Mouse (Mus musculus) intestine, embryonic 15.5 days (tissue): ENCODE results near the gene Gm7029. TPM values are rescaled to one million over a fixed set of nuclear protein-coding genes. Genes with fewer than 3 reads are reported as not detected.

Experiments
- ATAC-seq: fragments of 200-750 bp; cut with Nextera tagmentation; 2 replicates; pipeline ENCODE4 v1.8.0; 2017; ENCODE audit warnings: moderate TSS enrichment, moderate library complexity
- H3K27ac ChIP-seq: fragments of 300-500 bp; sonication (generic); 2 replicates; pipeline ENCODE4 v1.5.1; 2015; ENCODE audit warnings: mild to moderate bottlenecking, inconsistent platforms
- H3K27me3 ChIP-seq: fragments of 300-500 bp; sonication (generic); replicated peaks from 2 replicates; pipeline ENCODE4 v1.6.1; 2015; ENCODE audit warnings: inconsistent platforms
- H3K36me3 ChIP-seq: fragments of 300-500 bp; sonication (generic); 2 replicates; pipeline ENCODE4 v1.6.1; 2015; ENCODE audit warnings: inconsistent platforms
- H3K4me1 ChIP-seq: fragments of 300-500 bp; sonication (generic); replicated peaks from 2 replicates; pipeline ENCODE4 v1.6.1; 2015; ENCODE audit warnings: inconsistent platforms
- H3K4me2 ChIP-seq: fragments of 300-500 bp; sonication (generic); replicated peaks from 2 replicates; pipeline ENCODE4 v1.6.1; 2015; ENCODE audit warnings: mild to moderate bottlenecking, inconsistent platforms
- H3K4me3 ChIP-seq: fragments of 300-500 bp; sonication (generic); replicated peaks from 2 replicates; pipeline ENCODE4 v1.5.1; 2015; ENCODE audit warnings: inconsistent platforms
- H3K9ac ChIP-seq: fragments of 300-500 bp; sonication (generic); 2 replicates; pipeline ENCODE4 v1.6.1; 2015; ENCODE audit warnings: inconsistent platforms
- H3K9me3 ChIP-seq: fragments of 300-500 bp; sonication (generic); 2 replicates; pipeline ENCODE4 v1.6.1; 2016; ENCODE audit warnings: inconsistent platforms
- WGBS: fragments of 180-500 bp; shearing (Covaris S2); methylation state at CpG from one replicate; pipeline ENCODE4 v1.1.7; 2015; 5-methylcytosine and 5-hydroxymethylcytosine counted together
- polyA plus RNA-seq: library from polyadenylated mRNA; unstranded; fragments of >200 nt; fragmentation: Nextera tagmentation; extraction: Ambion mirVana; gene quantifications from 2 replicates; pipeline ENCODE4 v1.2.1, GENCODE M21; 2015

Gm7029 gene
- polyA plus RNA-seq, 1 experiment from 2014 or later, result not detected

GRCm38 (mm10) chr17:33909077-33909868 lies 35.6 kb downstream of the Gm7029 start, which contains the start of gene Daxx:
Daxx (plus strand) TSS chr17:33909414.
- peak within 1 kb of the TSS; percentile 92 for H3K27ac ChIP-seq
- peaks cover 30% of the 10 kb centered on the region for H3K36me3 ChIP-seq
- H3K4me3 ChIP-seq, result peak within 1 kb of the TSS; percentile 85
- H3K9me3 ChIP-seq, result no peaks in the 10 kb centered on the region
- H3K27me3 ChIP-seq, result no peaks in the 10 kb centered on the region
- H3K4me2 ChIP-seq, result peak within 1 kb of the TSS; percentile 88
- H3K4me1 ChIP-seq, result peaks cover 20% of the 10 kb centered on the region
- WGBS, result under 1% methylated on average over 68 of the region's 68 CpGs
- ATAC-seq, result peak; percentile 97
- peak within 1 kb of the TSS; percentile 92 for H3K9ac ChIP-seq

GRCm38 (mm10) chr17:33909869-33910250 lies 36.2 kb downstream of the Gm7029 start:
- Histone ChIP-seq H3K4me2 (peak overlapping the region; percentile 88), H3K36me3 (peaks cover 32% of the 10 kb centered on the region), H3K4me1 (peaks cover 23% of the 10 kb centered on the region), H3K9ac (peak overlapping the region; percentile 92), H3K27me3 (no peaks in the 10 kb centered on the region), H3K27ac (peak overlapping the region; percentile 92), H3K9me3 (no peaks in the 10 kb centered on the region), H3K4me3 (peak overlapping the region; percentile 85)
- WGBS, result 0% methylated on average over 14 of the region's 14 CpGs
- peak; percentile 1; the same call in 1 of the 2 replicates for ATAC-seq

GRCm38 (mm10) chr17:33910346-33911051 lies 36.9 kb downstream of the Gm7029 start:
- H3K9me3 ChIP-seq, result no peaks in the 10 kb centered on the region
- H3K27me3 ChIP-seq, result no peaks in the 10 kb centered on the region
- H3K27ac ChIP-seq, result peak overlapping the region; percentile 92; the same call in 1 of the 2 replicates
- peak overlapping the region; percentile 88 for H3K4me2 ChIP-seq
- 42% methylated on average over 11 of the region's 11 CpGs for WGBS
- H3K9ac ChIP-seq, result peak overlapping the region; percentile 92
- no peak for ATAC-seq
- peak overlapping the region; percentile 85 for H3K4me3 ChIP-seq
- peaks cover 27% of the 10 kb centered on the region for H3K4me1 ChIP-seq
- H3K36me3 ChIP-seq, result peaks cover 36% of the 10 kb centered on the region

- Histone ChIP-seq H3K4me1 (peaks cover 27% of the 10 kb centered on the region), H3K9ac (no peak overlapping the region), H3K9me3 (no peaks in the 10 kb centered on the region), H3K4me2 (no peak overlapping the region), H3K36me3 (peaks cover 36% of the 10 kb centered on the region), H3K4me3 (no peak overlapping the region), H3K27ac (no peak overlapping the region), H3K27me3 (no peaks in the 10 kb centered on the region)
- WGBS, result 90% methylated on average over 31 of the region's 31 CpGs
- ATAC-seq, result no peak
These were observed 37.6 kb downstream of the Gm7029 start for GRCm38 (mm10) chr17:33911052-33911812.

- H3K27me3 ChIP-seq, result no peaks in the 10 kb centered on the region
- ATAC-seq, result no peak
- H3K36me3 ChIP-seq, result peaks cover 36% of the 10 kb centered on the region
- no peak overlapping the region for H3K9ac ChIP-seq
- 90% methylated on average over 28 of the region's 28 CpGs for WGBS
- H3K9me3 ChIP-seq, result no peaks in the 10 kb centered on the region
- H3K4me3 ChIP-seq, result no peak overlapping the region
- peaks cover 32% of the 10 kb centered on the region for H3K4me1 ChIP-seq
- H3K4me2 ChIP-seq, result no peak overlapping the region
- H3K27ac ChIP-seq, result no peak overlapping the region
These were observed 38.3 kb downstream of the Gm7029 start for GRCm38 (mm10) chr17:33911813-33912414.

- H3K9ac ChIP-seq, result no peak overlapping the region
- no peak overlapping the region for H3K4me3 ChIP-seq
- H3K4me2 ChIP-seq, result no peak overlapping the region
- ATAC-seq, result no peak
- WGBS, result 90% methylated on average over 10 of the region's 10 CpGs
- peaks cover 46% of the 10 kb centered on the region for H3K36me3 ChIP-seq
- no peaks in the 10 kb centered on the region for H3K27me3 ChIP-seq
- no peaks in the 10 kb centered on the region for H3K9me3 ChIP-seq
- H3K27ac ChIP-seq, result no peak overlapping the region
- peaks cover 32% of the 10 kb centered on the region for H3K4me1 ChIP-seq
These were observed 39.6 kb downstream of the Gm7029 start for GRCm38 (mm10) chr17:33913264-33913663.

GRCm38 (mm10) chr17:33913905-33914304 lies 40.3 kb downstream of the Gm7029 start:
- Histone ChIP-seq H3K9ac (no peak overlapping the region), H3K4me2 (no peak overlapping the region), H3K36me3 (peaks cover 46% of the 10 kb centered on the region), H3K27me3 (no peaks in the 10 kb centered on the region), H3K27ac (no peak overlapping the region), H3K9me3 (no peaks in the 10 kb centered on the region), H3K4me3 (no peak overlapping the region), H3K4me1 (peaks cover 36% of the 10 kb centered on the region)
- 97% methylated on average over 8 of the region's 8 CpGs for WGBS
- ATAC-seq, result no peak

GRCm38 (mm10) chr17:33914969-33915391 lies 41.3 kb downstream of the Gm7029 start:
- no peak for ATAC-seq
- Histone ChIP-seq H3K27ac (0 out of 2 replicates have a peak overlapping the region, but pooled peaks have one; percentile 13), H3K9me3 (no peaks in the 10 kb centered on the region), H3K36me3 (peaks cover 46% of the 10 kb centered on the region), H3K4me3 (peak overlapping the region; percentile 57; the same call in 1 of the 2 replicates), H3K4me1 (peaks cover 38% of the 10 kb centered on the region), H3K9ac (no peak overlapping the region), H3K27me3 (no peaks in the 10 kb centered on the region), H3K4me2 (peak overlapping the region; percentile 77)
- WGBS, result 73% methylated on average over 13 of the region's 13 CpGs

GRCm38 (mm10) chr17:33915671-33916250 lies 42.1 kb downstream of the Gm7029 start, which contains the start of the genes Tapbp and Zbtb22:
Tapbp (plus strand) TSS chr17:33915899.
Zbtb22 (plus strand) TSS chr17:33915904.
- peaks cover 46% of the 10 kb centered on the region for H3K36me3 ChIP-seq
- H3K9me3 ChIP-seq, result no peaks in the 10 kb centered on the region
- peak within 1 kb of the TSS; percentile 77 for H3K4me2 ChIP-seq
- peak within 1 kb of the TSS; percentile 57 for H3K4me3 ChIP-seq
- peak; percentile 93 for ATAC-seq
- H3K27ac ChIP-seq, result peak within 1 kb of the TSS; percentile 83
- WGBS, result under 1% methylated on average over 34 of the region's 34 CpGs
- H3K27me3 ChIP-seq, result no peaks in the 10 kb centered on the region
- peaks cover 33% of the 10 kb centered on the region for H3K4me1 ChIP-seq
- H3K9ac ChIP-seq, result peak within 1 kb of the TSS; percentile 53

- Histone ChIP-seq H3K4me2 (peak overlapping the region; percentile 77), H3K36me3 (peaks cover 42% of the 10 kb centered on the region), H3K4me1 (peaks cover 34% of the 10 kb centered on the region), H3K27me3 (no peaks in the 10 kb centered on the region), H3K9ac (peak overlapping the region; percentile 53), H3K9me3 (no peaks in the 10 kb centered on the region), H3K4me3 (peak overlapping the region; percentile 57), H3K27ac (peak overlapping the region; percentile 83)
- peak; percentile 13 for ATAC-seq
- 2% methylated on average over 20 of the region's 20 CpGs for WGBS
These were observed 42.7 kb downstream of the Gm7029 start for GRCm38 (mm10) chr17:33916294-33916693.
